Mouse (Mus musculus) B cell, adult 2 months (primary cell): Measurements from ENCODE around the gene Tbxas1.
A peak's percentile ranks its signal among the peaks of the same experiment; 100 is the strongest.

ENCODE experiments used
- DNase-seq, 2 experiments: peaks; one replicate each; pipeline ENCODE4 v3.0.0; 2022

Gene Tbxas1

GRCm38 (mm10) chr6:38923870-38924817, 48.9 kb downstream of the Tbxas1 start:
- no peak for DNase-seq

GRCm38 (mm10) chr6:38925719-38926118, 50.5 kb downstream of the Tbxas1 start:
- DNase-seq, result peak; percentile 10 to 19

GRCm38 (mm10) chr6:38926135-38926962, 51.1 kb downstream of the Tbxas1 start:
- no peak for DNase-seq

GRCm38 (mm10) chr6:38926963-38927361, 51.8 kb downstream of the Tbxas1 start:
- DNase-seq, result no peak

- no peak for DNase-seq
These were observed 53.3 kb downstream of the Tbxas1 start for GRCm38 (mm10) chr6:38928489-38928888.

GRCm38 (mm10) chr6:38936009-38936408, 60.8 kb downstream of the Tbxas1 start:
- DNase-seq, result no peak

- peak; percentile 58 to 63 for DNase-seq
These were observed 63.2 kb downstream of the Tbxas1 start for GRCm38 (mm10) chr6:38938421-38938820.

GRCm38 (mm10) chr6:38939096-38939495, 63.9 kb downstream of the Tbxas1 start:
- no peak for DNase-seq

- no peak for DNase-seq
These were observed 65.8 kb downstream of the Tbxas1 start for GRCm38 (mm10) chr6:38941016-38941415.

GRCm38 (mm10) chr6:38942771-38943170, 67.6 kb downstream of the Tbxas1 start:
- no peak for DNase-seq

- no peak for DNase-seq
These were observed 69.2 kb downstream of the Tbxas1 start for GRCm38 (mm10) chr6:38944392-38944791.

GRCm38 (mm10) chr6:38944826-38945225, 69.6 kb downstream of the Tbxas1 start:
- no peak for DNase-seq

GRCm38 (mm10) chr6:38945681-38946080, 70.5 kb downstream of the Tbxas1 start:
- DNase-seq, result no peak

- no peak for DNase-seq
These were observed 72.1 kb downstream of the Tbxas1 start for GRCm38 (mm10) chr6:38947282-38947681.

GRCm38 (mm10) chr6:38949683-38950161, 74.5 kb downstream of the Tbxas1 start:
- DNase-seq, result no peak

GRCm38 (mm10) chr6:38950341-38950740, 75.1 kb downstream of the Tbxas1 start:
- no peak for DNase-seq

GRCm38 (mm10) chr6:38950838-38951237, 75.6 kb downstream of the Tbxas1 start:
- DNase-seq, result no peak

GRCm38 (mm10) chr6:38956641-38957040, 81.4 kb downstream of the Tbxas1 start:
- DNase-seq, result no peak

- no peak for DNase-seq
These were observed 82.0 kb downstream of the Tbxas1 start for GRCm38 (mm10) chr6:38957246-38957645.

- no peak for DNase-seq
These were observed 84.3 kb downstream of the Tbxas1 start for GRCm38 (mm10) chr6:38959502-38959901.

GRCm38 (mm10) chr6:38960367-38960766, 85.2 kb downstream of the Tbxas1 start:
- DNase-seq, result no peak

GRCm38 (mm10) chr6:38960791-38961426, 85.7 kb downstream of the Tbxas1 start:
- DNase-seq, result no peak

GRCm38 (mm10) chr6:38961427-38962033, 86.3 kb downstream of the Tbxas1 start:
- no peak for DNase-seq
